Mouse (Mus musculus): ENCODE measurements around the gene Fam20a. TPM values are rescaled to one million over a fixed set of nuclear protein-coding genes. Genes with fewer than 3 reads are reported as not detected.

Fam20a gene
- total RNA-seq, 2 experiments from 2014 or later = 16.1 to 18.9 TPM

Other genes starting within 250 kb of the Fam20a start
- 1 to 10 TPM; 6.6 to 9.1 TPM for gene Arsg, start 248.9 kb downstream of the Fam20a start, total RNA-seq (2021)
- 10 to 100 TPM; 11.4 to 14.9 TPM for gene Slc16a6, start 248.7 kb downstream of the Fam20a start, total RNA-seq (2021)
- gene Wipi1, start 110.3 kb downstream of the Fam20a start, total RNA-seq (2021) = 10 to 100 TPM; 22.0 to 24.3 TPM
- 100 to 1,000 TPM; 414 to 447 TPM for gene Prkar1a, start 72.9 kb downstream of the Fam20a start, total RNA-seq (2021)
- gene 1700012B07Rik, start 105.8 kb upstream of the Fam20a start, total RNA-seq (2021) = not detected